Mouse (Mus musculus) yolk sac, embryonic 10.5 days (tissue): ENCODE data around the gene Otof.

Experiments
- DNase-seq: peaks from one replicate; pipeline ENCODE4 v3.0.0-alpha.2; 2017; ENCODE audit warnings: low spot score

Gene Otof

DNA sequence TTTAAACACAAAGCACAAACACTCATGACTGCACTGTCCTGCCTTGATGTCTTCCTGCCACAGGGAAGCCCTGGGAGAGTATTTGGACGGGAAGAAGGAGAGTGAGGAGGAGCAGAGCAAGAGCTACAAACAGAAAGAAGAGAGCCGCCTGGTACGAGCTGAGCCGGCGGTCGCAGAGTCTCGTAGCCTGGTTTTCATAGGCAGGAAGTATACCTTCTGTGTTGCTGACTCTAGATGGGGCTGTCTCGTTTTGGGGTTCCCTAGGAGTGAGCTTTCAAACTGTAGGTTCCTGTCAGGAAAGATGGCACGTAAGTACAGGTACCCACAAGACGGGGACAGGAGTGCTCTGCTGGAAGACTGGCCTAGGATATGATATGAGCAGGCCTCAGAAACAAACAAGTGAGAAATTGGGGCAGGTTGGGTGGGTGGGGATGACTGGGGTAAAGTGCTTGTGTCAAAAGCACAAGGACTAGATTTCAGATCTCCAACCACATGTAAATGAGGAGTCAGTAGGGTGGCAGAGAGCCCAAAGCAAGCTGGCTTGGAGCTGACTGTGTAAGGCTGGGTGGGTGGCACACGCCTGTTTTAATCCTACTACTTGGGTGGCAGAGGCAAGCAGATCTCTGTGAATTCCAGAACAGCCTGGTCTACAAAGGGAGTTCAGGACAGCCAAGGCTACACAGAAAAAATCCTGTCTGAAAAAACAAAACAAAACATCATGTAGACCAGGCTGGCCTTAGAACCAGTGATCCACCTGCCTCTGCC is 119.9 kb downstream of the Otof start:
- DNase-seq = no peak

DNA sequence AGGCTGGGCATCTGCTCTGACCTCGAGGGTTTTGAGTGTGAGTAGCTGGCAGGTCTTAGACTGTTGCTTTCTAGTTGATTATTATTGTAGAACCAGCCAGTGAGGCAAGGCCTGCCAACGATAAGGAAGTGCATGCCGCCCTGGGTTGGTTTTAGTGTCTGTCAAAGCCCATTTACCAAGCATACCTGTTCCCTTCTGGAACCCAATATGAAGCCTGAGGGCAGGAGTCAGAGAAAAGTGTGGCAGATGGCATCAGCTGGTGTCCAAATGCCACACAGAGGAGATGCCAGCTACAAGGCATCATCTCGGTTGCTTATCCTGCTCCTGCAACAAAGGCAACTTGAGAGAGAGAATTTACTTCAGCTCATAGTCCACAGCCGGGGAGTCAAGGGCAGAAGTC is 120.9 kb downstream of the Otof start:
- no peak for DNase-seq
